Mouse (Mus musculus): ENCODE measurements around the gene Kcnt1.
"Not testable (repeated sequence)": the region's sequence is repeated elsewhere in the genome, so short reads cannot be mapped to it uniquely, and the experiment has no call there.

The Kcnt1 gene

GRCm38 (mm10) chr2:25863337-25864131, at the start of gene Kcnt1:
Gene Kcnt1 (plus strand): TSS chr2:25863734.
- DNase-seq (ENCODE audit: low read depth, low spot score): peak; percentile 17

- DNase-seq (ENCODE audit: low read depth, low spot score): not testable (repeated sequence)
Observed at GRCm38 (mm10) chr2:25815748-25816147, 47.8 kb upstream of the Kcnt1 start, which contains the start of gene Glt6d1. Gene Glt6d1 (minus strand): TSS chr2:25815848.

- no peak for DNase-seq (ENCODE audit: low read depth, low spot score)
Observed at GRCm38 (mm10) chr2:25822806-25823205, 40.7 kb upstream of the Kcnt1 start, which contains the start of gene Lcn9. Gene Lcn9 (plus strand): TSS chr2:25823153.

- no peak for DNase-seq (ENCODE audit: low read depth, low spot score)
Observed at GRCm38 (mm10) chr2:25824751-25825150, 38.8 kb upstream of the Kcnt1 start.

GRCm38 (mm10) chr2:25828344-25828947, 35.1 kb upstream of the Kcnt1 start:
- no peak for DNase-seq (ENCODE audit: low read depth, low spot score)

- no peak for DNase-seq (ENCODE audit: low read depth, low spot score)
Observed at GRCm38 (mm10) chr2:25830786-25831185, 32.7 kb upstream of the Kcnt1 start.

- DNase-seq (ENCODE audit: low read depth, low spot score): no peak
Observed at GRCm38 (mm10) chr2:25836291-25836690, 27.2 kb upstream of the Kcnt1 start.

GRCm38 (mm10) chr2:25842161-25842560, 21.4 kb upstream of the Kcnt1 start:
- DNase-seq (ENCODE audit: low read depth, low spot score): peak; percentile 31

- DNase-seq (ENCODE audit: low read depth, low spot score): no peak
Observed at GRCm38 (mm10) chr2:25842758-25843157, 20.8 kb upstream of the Kcnt1 start.

GRCm38 (mm10) chr2:25844097-25844496, 19.4 kb upstream of the Kcnt1 start:
- no peak for DNase-seq (ENCODE audit: low read depth, low spot score)

GRCm38 (mm10) chr2:25846516-25846915, 17.0 kb upstream of the Kcnt1 start:
- DNase-seq (ENCODE audit: low read depth, low spot score): no peak

GRCm38 (mm10) chr2:25847226-25847625, 16.3 kb upstream of the Kcnt1 start, which contains the start of gene Sohlh1:
Gene Sohlh1 (minus strand): TSS chr2:25847248.
- DNase-seq (ENCODE audit: low read depth, low spot score): no peak

- no peak for DNase-seq (ENCODE audit: low read depth, low spot score)
Observed at GRCm38 (mm10) chr2:25850330-25850729, 13.2 kb upstream of the Kcnt1 start.

GRCm38 (mm10) chr2:25852626-25853025, 10.9 kb upstream of the Kcnt1 start:
- DNase-seq (ENCODE audit: low read depth, low spot score): peak; percentile 29

GRCm38 (mm10) chr2:25853998-25854397, 9.5 kb upstream of the Kcnt1 start:
- no peak for DNase-seq (ENCODE audit: low read depth, low spot score)

- DNase-seq (ENCODE audit: low read depth, low spot score): no peak
Observed at GRCm38 (mm10) chr2:25859891-25860290, 3.6 kb upstream of the Kcnt1 start.

GRCm38 (mm10) chr2:25862038-25862437, 1.5 kb upstream of the Kcnt1 start:
- no peak for DNase-seq (ENCODE audit: low read depth, low spot score)

- peak; percentile 13 for DNase-seq (ENCODE audit: low read depth, low spot score)
Observed at GRCm38 (mm10) chr2:25862696-25863270, 751 bp upstream of the Kcnt1 start.

GRCm38 (mm10) chr2:25864230-25864629, 696 bp downstream of the Kcnt1 start:
- no peak for DNase-seq (ENCODE audit: low read depth, low spot score)

GRCm38 (mm10) chr2:25865412-25865811, 1.9 kb downstream of the Kcnt1 start:
- DNase-seq (ENCODE audit: low read depth, low spot score): peak; percentile 79

GRCm38 (mm10) chr2:25866656-25867055, 3.1 kb downstream of the Kcnt1 start:
- DNase-seq (ENCODE audit: low read depth, low spot score): peak; percentile 48

- peak; percentile 22 for DNase-seq (ENCODE audit: low read depth, low spot score)
Observed at GRCm38 (mm10) chr2:25877250-25877735, 13.8 kb downstream of the Kcnt1 start.
